ENCODE assay signal across 14 mouse cellular contexts in the genomic region with DNA sequence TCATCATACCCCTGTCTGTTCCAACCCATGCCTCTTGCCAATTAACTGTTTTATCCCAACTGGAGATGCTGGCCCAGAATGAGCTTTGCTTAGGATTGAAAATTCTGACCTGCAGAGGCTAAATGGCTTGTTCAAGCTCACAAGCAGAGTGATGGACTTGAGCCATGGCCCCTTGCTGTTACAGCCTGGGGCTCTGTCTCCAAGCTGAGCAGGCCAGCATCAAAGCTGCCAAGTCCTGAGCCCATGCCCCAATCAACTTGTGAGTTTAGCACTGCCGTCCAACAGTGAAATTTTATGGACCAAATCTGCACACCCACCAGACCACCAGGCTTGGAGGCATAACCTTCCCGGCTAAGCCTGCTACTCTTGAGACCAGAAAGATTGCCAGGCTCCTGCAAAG.
A peak's percentile ranks its signal among the peaks of the same experiment; 100 is the strongest.
DNase-seq lines count a peak whose midpoint lies in the region; ATAC-seq lines count a peak whose summit lies in the region.
"Had no signal": no experiment of that assay in that cellular context is flagged by ENCODE, and none has a peak within 500 bp of the region (broad histone marks: within the 10 kb centered on the region; RNA-seq: fewer than 3 reads in every experiment).

No protein-coding gene starts in this region.

- ATAC-seq in limb, embryonic 11.5 days (ENCODE audit: insufficient number of reproducible peaks, low FRiP score, low TSS enrichment, low read depth) = no peak
- ATAC-seq in embryonic facial prominence, embryonic 13.5 days (ENCODE audit: insufficient number of reproducible peaks, insufficient read depth, low FRiP score, low TSS enrichment, low read depth) = no peak
- no peak for ATAC-seq in limb, embryonic 12.5 days (ENCODE audit: insufficient number of reproducible peaks, insufficient read depth, low FRiP score, low TSS enrichment, low read depth)
- peak; percentile 51; the same call in 1 of the 2 replicates for ATAC-seq in neural tube, embryonic 14.5 days (ENCODE audit: low read depth)
- ATAC-seq: CD4-positive, CD25-positive, alpha-beta regulatory T cell, adult 4 months; Patski had no signal

- 29% methylated on average over 2 of the region's 2 CpGs for WGBS in limb, embryonic 11.5 days
- 51% methylated on average over 2 of the region's 2 CpGs for WGBS in limb, embryonic 10.5 days
- WGBS in embryonic facial prominence, embryonic 13.5 days = 59% methylated on average over 2 of the region's 2 CpGs
- WGBS in limb, embryonic 12.5 days = 19% methylated on average over 2 of the region's 2 CpGs
- 9% methylated on average over 2 of the region's 2 CpGs for WGBS in neural tube, embryonic 14.5 days

- H3K4me3 ChIP-seq in limb, embryonic 11.5 days (ENCODE audit: low read depth, low read length) = no peak overlapping the region
- H3K4me3 ChIP-seq in limb, embryonic 10.5 days = no peak overlapping the region
- no peak overlapping the region for H3K4me3 ChIP-seq in embryonic facial prominence, embryonic 13.5 days
- H3K4me3 ChIP-seq in limb, embryonic 12.5 days (replicated peaks) = no peak overlapping the region
- H3K4me3 ChIP-seq in neural tube, embryonic 14.5 days (ENCODE audit: low read depth, low read length) = peak overlapping the region; percentile 36

- H3K36me3 ChIP-seq in limb, embryonic 11.5 days (ENCODE audit: control insufficient read depth, insufficient read depth, low read length) = no peaks in the 10 kb centered on the region; the same call in 1 of the 2 replicates
- peaks cover 59% of the 10 kb centered on the region for H3K36me3 ChIP-seq in limb, embryonic 10.5 days
- H3K36me3 ChIP-seq in embryonic facial prominence, embryonic 13.5 days = peaks cover 22% of the 10 kb centered on the region
- H3K36me3 ChIP-seq in limb, embryonic 12.5 days = peaks cover 35% of the 10 kb centered on the region
- H3K36me3 ChIP-seq in neural tube, embryonic 14.5 days (ENCODE audit: control insufficient read depth, insufficient read depth, low read length) = no peaks in the 10 kb centered on the region

- no peak overlapping the region for H3K4me2 ChIP-seq in limb, embryonic 11.5 days (ENCODE audit: low read depth, severe bottlenecking)
- H3K4me2 ChIP-seq in embryonic facial prominence, embryonic 13.5 days = peak overlapping the region; percentile 46; the same call in 1 of the 2 replicates
- H3K4me2 ChIP-seq in limb, embryonic 12.5 days = peak overlapping the region; percentile 37; the same call in 1 of the 2 replicates
- peak overlapping the region; percentile 82 for H3K4me2 ChIP-seq in neural tube, embryonic 14.5 days (ENCODE audit: low read depth, low read length)

- DNase-seq in limb, embryonic 11.5 days (ENCODE audit: low spot score) = peak; percentile 29
- no peak for DNase-seq in limb, embryonic 10.5 days (ENCODE audit: low spot score)
- DNase-seq in adrenal gland, adult (ENCODE audit: inconsistent age in 2 of 2, low spot score in 1 of 2) = no peak
- no peak for DNase-seq in adrenal gland, adult 2 months
- DNase-seq in layer of hippocampus, adult 8-10 months (ENCODE audit: low spot score in 2 of 2) = no peak
- DNase-seq: adrenal gland, postnatal 36 days; kidney, postnatal 4 days; lung, adult 2 months; retina, postnatal 1 day had no signal

- H3K27ac ChIP-seq in limb, embryonic 11.5 days (replicated peaks; ENCODE audit: low read depth, low read length) = no peak overlapping the region
- no peak overlapping the region for H3K27ac ChIP-seq in limb, embryonic 10.5 days
- H3K27ac ChIP-seq in embryonic facial prominence, embryonic 13.5 days = no peak overlapping the region
- no peak overlapping the region for H3K27ac ChIP-seq in limb, embryonic 12.5 days
- 0 out of 2 replicates have a peak overlapping the region, but pooled peaks have one; percentile 44 for H3K27ac ChIP-seq in neural tube, embryonic 14.5 days (ENCODE audit: low read depth, low read length)

- no peaks in the 10 kb centered on the region for H3K27me3 ChIP-seq in limb, embryonic 11.5 days (ENCODE audit: control insufficient read depth, insufficient read depth, low read length)
- no peaks in the 10 kb centered on the region for H3K27me3 ChIP-seq in limb, embryonic 10.5 days (ENCODE audit: low read depth, poor library complexity, severe bottlenecking)
- no peaks in the 10 kb centered on the region for H3K27me3 ChIP-seq in embryonic facial prominence, embryonic 13.5 days
- H3K27me3 ChIP-seq in limb, embryonic 12.5 days = no peaks in the 10 kb centered on the region
- H3K27me3 ChIP-seq in neural tube, embryonic 14.5 days (ENCODE audit: control insufficient read depth, insufficient read depth, low read length) = no peaks in the 10 kb centered on the region
- H3K27me3 ChIP-seq: Patski had no signal

- no peak overlapping the region for H3K9ac ChIP-seq in limb, embryonic 11.5 days (ENCODE audit: low read length)
- H3K9ac ChIP-seq in embryonic facial prominence, embryonic 13.5 days = no peak overlapping the region
- no peak overlapping the region for H3K9ac ChIP-seq in limb, embryonic 12.5 days (replicated peaks)
- H3K9ac ChIP-seq in neural tube, embryonic 14.5 days (replicated peaks; ENCODE audit: low read depth, low read length) = peak overlapping the region; percentile 25; the same call in 1 of the 2 replicates

- H3K4me1 ChIP-seq in limb, embryonic 11.5 days (ENCODE audit: control insufficient read depth, insufficient read depth, low read length) = peaks cover 51% of the 10 kb centered on the region
- peaks cover 88% of the 10 kb centered on the region for H3K4me1 ChIP-seq in limb, embryonic 10.5 days
- H3K4me1 ChIP-seq in embryonic facial prominence, embryonic 13.5 days = peaks cover 76% of the 10 kb centered on the region
- H3K4me1 ChIP-seq in limb, embryonic 12.5 days (replicated peaks) = peaks cover 78% of the 10 kb centered on the region
- H3K4me1 ChIP-seq in neural tube, embryonic 14.5 days (ENCODE audit: control insufficient read depth, insufficient read depth, low read length) = peaks cover 60% of the 10 kb centered on the region

- H3K9me3 ChIP-seq in limb, embryonic 11.5 days (ENCODE audit: control insufficient read depth, low read length) = no peaks in the 10 kb centered on the region
- H3K9me3 ChIP-seq in limb, embryonic 10.5 days (replicated peaks) = no peaks in the 10 kb centered on the region
- H3K9me3 ChIP-seq in embryonic facial prominence, embryonic 13.5 days = no peaks in the 10 kb centered on the region
- no peaks in the 10 kb centered on the region for H3K9me3 ChIP-seq in limb, embryonic 12.5 days
- no peaks in the 10 kb centered on the region for H3K9me3 ChIP-seq in neural tube, embryonic 14.5 days (ENCODE audit: control insufficient read depth, low read length)
